Mouse (Mus musculus): Measurements from ENCODE around the gene Tmed1. TPM values are rescaled to one million over a fixed set of nuclear protein-coding genes. Genes with fewer than 3 reads are reported as not detected.
"Not testable (repeated sequence)": the region's sequence is repeated elsewhere in the genome, so short reads cannot be mapped to it uniquely, and the experiment has no call there.

Tmed1 gene
- total and polyA plus RNA-seq, 3 experiments = 40.9 to 48.1 (median 47.2) TPM

DNA sequence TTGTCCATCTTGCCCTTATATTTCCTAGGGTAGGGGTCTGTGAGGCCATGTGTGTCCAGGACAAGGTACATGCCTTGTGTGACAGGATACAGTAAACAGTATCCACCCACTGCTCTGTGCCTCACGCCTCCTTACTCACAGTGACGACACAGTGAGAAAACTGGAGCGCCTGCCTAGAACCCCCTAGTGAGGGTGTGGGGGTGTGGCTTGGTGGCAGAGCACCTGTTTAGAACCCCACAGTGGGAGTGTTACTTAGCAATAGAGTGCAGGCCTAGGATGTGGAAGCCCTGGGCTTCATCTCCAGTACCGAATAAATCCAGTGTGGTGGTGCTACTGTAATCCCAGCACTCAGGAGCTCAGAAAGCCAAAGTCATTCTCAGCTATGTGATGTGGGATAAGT, 37.1 kb downstream of the Tmed1 start:
- intact Hi-C loops (cut with DNase I) = no loop called here
- no peak for TF ChIP-seq CTCF (IDR thresholded peaks at IDR 0.05)
- no peak for TF ChIP-seq POLR2A (IDR thresholded peaks at IDR 0.05; ENCODE audit: insufficient read depth, low read depth, low read length)
- TF ChIP-seq EP300 (IDR thresholded peaks at IDR 0.05; ENCODE audit: insufficient read depth, low read depth, low read length) = no peak

DNA sequence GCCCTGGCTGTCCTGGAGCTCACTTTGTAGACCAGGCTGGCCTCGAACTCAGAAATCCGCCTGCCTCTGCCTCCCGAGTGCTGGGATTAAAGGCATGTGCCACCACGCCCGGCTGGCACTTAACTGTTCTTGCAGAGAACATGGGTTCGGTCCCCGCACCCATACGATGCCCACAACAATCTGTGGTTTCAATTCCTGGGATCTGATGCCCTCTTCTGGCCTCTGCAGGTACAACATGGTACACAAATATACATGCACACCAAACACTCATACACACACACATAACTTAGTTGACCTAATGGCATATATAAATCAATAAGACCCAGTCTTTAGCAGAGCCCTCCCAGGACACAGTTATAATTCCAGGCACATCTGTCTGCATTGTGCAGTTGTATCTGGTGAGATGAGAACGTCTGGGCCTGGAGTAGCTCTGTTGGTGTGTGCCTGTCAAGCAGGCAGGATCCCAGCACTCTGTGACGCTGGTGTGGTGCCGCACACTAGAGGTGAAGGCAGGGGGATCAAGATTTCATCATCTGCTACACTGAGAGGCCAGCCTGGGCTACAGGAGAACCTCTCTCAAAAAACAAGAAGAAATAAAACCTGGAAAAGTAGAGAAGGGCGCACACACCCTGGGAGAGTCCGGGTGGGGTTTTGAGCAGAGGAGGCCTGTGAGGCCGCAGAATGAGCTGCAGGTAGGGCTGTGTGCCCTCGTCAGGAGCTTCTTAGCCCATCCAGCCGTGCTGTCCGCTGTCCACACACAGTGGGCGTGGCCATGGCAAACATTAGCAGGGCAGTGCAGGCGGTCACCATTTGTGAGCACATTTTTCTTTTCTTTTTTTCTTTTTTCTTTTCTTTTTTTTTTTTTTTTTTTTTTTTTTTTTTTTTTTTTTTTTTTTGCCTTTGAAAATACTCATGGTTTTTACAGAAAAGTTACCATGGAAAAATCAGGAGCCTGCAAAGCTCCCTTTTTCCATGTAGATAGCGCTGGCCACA, 40.7 kb downstream of the Tmed1 start:
- Histone ChIP-seq H3K27me3 (ENCODE audit: control insufficient read depth, insufficient read depth, low read length) (no peaks in the 10 kb centered on the region), H3K9ac (ENCODE audit: low read depth, low read length) (no peak overlapping the region), H3K79me2 (replicated peaks; ENCODE audit: control insufficient read depth, insufficient read depth, low read length) (no peaks in the 10 kb centered on the region), H3K36me3 (ENCODE audit: control insufficient read depth, insufficient read depth, low read length) (no peaks in the 10 kb centered on the region), H3K27ac (no peak overlapping the region), H3K4me3 (no peak overlapping the region), H3K4me1 (ENCODE audit: control insufficient read depth, insufficient read depth, low read length) (no peaks in the 10 kb centered on the region)
- DNase-seq = peak; percentile 49 to 69
- peak; percentile 81 for TF ChIP-seq CTCF (IDR thresholded peaks at IDR 0.05)
- TF ChIP-seq POLR2A (IDR thresholded peaks at IDR 0.05; ENCODE audit: insufficient read depth, low read depth, low read length) = no peak
- TF ChIP-seq EP300 (IDR thresholded peaks at IDR 0.05; ENCODE audit: insufficient read depth, low read depth, low read length) = 0 out of 2 replicates have a peak, but pooled peaks have one; percentile 22
- 91% methylated on average over 20 of the region's 20 CpGs for WGBS
- intact Hi-C loops (cut with DNase I) = loop anchor here (2.0 to 5.0 kb wide), 2 partner anchors 103 to 157 kb away; partner anchors contain the start of genes Ap1m2 and Ilf3

More for the DNA sequence above, 37.1 kb downstream of the Tmed1 start:
- H3K27me3 ChIP-seq (ENCODE audit: control insufficient read depth, insufficient read depth, low read length) = no peaks in the 10 kb centered on the region
- no peaks in the 10 kb centered on the region for H3K79me2 ChIP-seq (replicated peaks; ENCODE audit: control insufficient read depth, insufficient read depth, low read length)
- H3K27ac ChIP-seq = no peak overlapping the region
- no peaks in the 10 kb centered on the region for H3K36me3 ChIP-seq (ENCODE audit: control insufficient read depth, insufficient read depth, low read length)
- no peak overlapping the region for H3K4me3 ChIP-seq
- WGBS = 83% methylated on average over 4 of the region's 4 CpGs
- no peak for DNase-seq
- no peaks in the 10 kb centered on the region for H3K4me1 ChIP-seq (ENCODE audit: control insufficient read depth, insufficient read depth, low read length)
- H3K9ac ChIP-seq (ENCODE audit: low read depth, low read length) = no peak overlapping the region

DNA sequence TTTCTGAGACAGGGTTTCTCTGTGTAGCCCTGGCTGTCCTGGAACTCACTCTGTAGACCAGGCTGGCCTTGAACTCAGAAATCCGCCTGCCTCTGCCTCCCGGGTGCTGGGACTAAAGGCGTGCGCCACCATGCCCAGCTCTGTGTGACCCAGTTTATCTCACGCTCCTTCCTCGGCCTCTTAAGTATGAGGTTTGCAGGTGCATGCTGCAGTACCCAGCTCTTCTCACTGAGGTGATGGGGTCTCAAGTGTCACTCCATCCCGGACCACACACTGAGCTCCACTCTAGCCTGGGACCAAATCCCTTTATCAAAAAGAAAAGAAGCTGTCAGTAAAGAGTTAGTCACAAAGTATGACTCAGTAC, 45.5 kb downstream of the Tmed1 start:
- peaks cover 18% of the 10 kb centered on the region for H3K4me1 ChIP-seq (ENCODE audit: control insufficient read depth, insufficient read depth, low read length)
- 95% methylated on average over 7 of the region's 7 CpGs for WGBS
- H3K27ac ChIP-seq; DNase-seq; H3K79me2 ChIP-seq (replicated peaks; ENCODE audit: control insufficient read depth, insufficient read depth, low read length); H3K4me3 ChIP-seq; H3K27me3 ChIP-seq (ENCODE audit: control insufficient read depth, insufficient read depth, low read length); intact Hi-C loops (cut with DNase I); H3K9ac ChIP-seq (ENCODE audit: low read depth, low read length); H3K36me3 ChIP-seq (ENCODE audit: control insufficient read depth, insufficient read depth, low read length): not testable (repeated sequence)

DNA sequence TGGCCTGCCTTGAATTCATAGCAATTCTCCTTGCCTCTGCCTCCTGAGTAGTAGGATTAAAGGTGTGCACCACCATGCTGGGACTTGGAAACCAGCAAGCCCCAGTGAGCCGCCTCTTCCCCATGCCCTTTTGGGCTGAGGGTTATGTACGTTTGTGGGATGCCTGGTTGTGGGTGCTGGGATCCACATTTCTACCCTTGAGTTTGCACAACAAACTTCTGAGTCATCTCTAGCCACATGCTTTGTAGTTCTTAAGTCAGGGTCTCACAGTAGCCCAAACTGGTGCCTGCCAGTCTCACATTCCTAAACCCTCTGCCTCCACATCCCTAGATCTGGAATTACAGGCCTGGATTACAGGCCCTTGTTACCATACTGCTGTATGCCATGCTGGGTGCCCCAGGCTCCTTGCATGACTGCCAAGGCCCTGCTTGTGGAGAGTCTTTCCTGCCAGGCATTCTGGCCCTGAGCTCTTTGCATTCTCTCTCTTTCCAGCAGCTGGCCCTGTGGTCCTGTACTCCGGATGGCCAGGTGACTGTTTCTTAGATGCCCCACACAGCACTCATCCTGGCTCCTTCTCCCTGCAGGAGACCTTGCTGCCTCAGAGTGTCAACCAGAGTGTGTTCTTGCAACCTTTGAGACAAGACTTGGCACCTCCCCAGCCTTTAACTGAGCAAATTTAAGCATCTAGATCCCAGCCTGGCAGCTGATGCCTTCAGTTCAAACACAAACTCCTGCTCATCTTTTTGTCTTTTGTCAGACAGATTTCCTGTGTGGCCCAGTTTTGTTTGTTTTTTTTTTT, 46.1 kb downstream of the Tmed1 start:
- H3K36me3 ChIP-seq (ENCODE audit: control insufficient read depth, insufficient read depth, low read length) = no peaks in the 10 kb centered on the region; the same call in 1 of the 2 replicates
- DNase-seq = no peak
- H3K4me1 ChIP-seq (ENCODE audit: control insufficient read depth, insufficient read depth, low read length) = peaks cover 20% of the 10 kb centered on the region
- no peak overlapping the region for H3K9ac ChIP-seq (ENCODE audit: low read depth, low read length)
- H3K27ac ChIP-seq = peak overlapping the region; percentile 87
- intact Hi-C loops (cut with DNase I) = loop anchor here (1.0 kb wide), 1 partner anchor 39 kb away; no protein-coding TSS in a partner anchor
- H3K4me3 ChIP-seq = no peak overlapping the region
- H3K79me2 ChIP-seq (replicated peaks; ENCODE audit: control insufficient read depth, insufficient read depth, low read length) = peaks cover 2% of the 10 kb centered on the region; the same call in 1 of the 2 replicates
- WGBS = 50% methylated on average over 3 of the region's 3 CpGs
- TF ChIP-seq POLR2A (IDR thresholded peaks at IDR 0.05; ENCODE audit: insufficient read depth, low read depth, low read length) (no peak), EP300 (IDR thresholded peaks at IDR 0.05; ENCODE audit: insufficient read depth, low read depth, low read length) (no peak), CTCF (IDR thresholded peaks at IDR 0.05) (no peak)
- no peaks in the 10 kb centered on the region for H3K27me3 ChIP-seq (ENCODE audit: control insufficient read depth, insufficient read depth, low read length)

DNA sequence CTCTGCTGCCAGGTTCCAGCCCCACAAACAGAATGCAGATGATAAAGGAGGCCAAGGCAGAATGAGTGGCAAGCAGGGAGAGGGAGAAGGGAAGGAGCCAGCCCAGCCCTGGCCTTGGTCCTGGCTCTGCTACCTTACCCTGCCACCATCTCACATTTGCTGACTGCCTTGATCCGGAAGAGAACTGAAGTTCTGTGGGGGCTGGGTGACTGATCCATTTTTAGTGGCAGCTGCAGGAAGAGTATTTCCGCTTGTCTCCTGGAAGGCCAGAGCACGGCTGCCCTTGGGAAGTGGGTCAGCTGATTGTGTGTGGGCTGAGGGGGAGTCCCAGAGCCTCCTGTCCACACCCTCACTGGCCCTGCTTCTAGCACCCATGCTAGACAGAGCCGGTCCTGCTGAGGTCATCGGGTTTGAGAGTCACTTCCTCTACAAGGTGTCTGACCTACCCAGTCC, 46.9 kb downstream of the Tmed1 start:
- under 1% methylated on average over 5 of the region's 5 CpGs for WGBS
- intact Hi-C loops (cut with DNase I) = loop anchor here (1.0 kb wide), 1 partner anchor 38 kb away; no protein-coding TSS in a partner anchor

More for the DNA sequence above, 46.9 kb downstream of the Tmed1 start:
- peak overlapping the region; percentile 44 for H3K9ac ChIP-seq (ENCODE audit: low read depth, low read length)
- H3K27me3 ChIP-seq (ENCODE audit: control insufficient read depth, insufficient read depth, low read length) = no peaks in the 10 kb centered on the region
- TF ChIP-seq POLR2A (IDR thresholded peaks at IDR 0.05; ENCODE audit: insufficient read depth, low read depth, low read length) = no peak
- peak; percentile 95 for TF ChIP-seq EP300 (IDR thresholded peaks at IDR 0.05; ENCODE audit: insufficient read depth, low read depth, low read length)
- peak; percentile 74 to 88 for DNase-seq
- H3K27ac ChIP-seq = peak overlapping the region; percentile 87
- peaks cover 2% of the 10 kb centered on the region for H3K79me2 ChIP-seq (replicated peaks; ENCODE audit: control insufficient read depth, insufficient read depth, low read length)
- H3K4me1 ChIP-seq (ENCODE audit: control insufficient read depth, insufficient read depth, low read length) = peaks cover 20% of the 10 kb centered on the region
- H3K36me3 ChIP-seq (ENCODE audit: control insufficient read depth, insufficient read depth, low read length) = no peaks in the 10 kb centered on the region; the same call in 1 of the 2 replicates
- peak overlapping the region; percentile 19; the same call in 1 of the 2 replicates for H3K4me3 ChIP-seq

Data from heart, adult 2 months (tissue).